Mouse (Mus musculus): ENCODE measurements at regions not wholly inside any gene's neighbourhood (a gene's known extent, or its start where the extent isn't known, plus 50 kb on each side); places are given as distances from the start of the nearest gene placed in this dataset.

DNA sequence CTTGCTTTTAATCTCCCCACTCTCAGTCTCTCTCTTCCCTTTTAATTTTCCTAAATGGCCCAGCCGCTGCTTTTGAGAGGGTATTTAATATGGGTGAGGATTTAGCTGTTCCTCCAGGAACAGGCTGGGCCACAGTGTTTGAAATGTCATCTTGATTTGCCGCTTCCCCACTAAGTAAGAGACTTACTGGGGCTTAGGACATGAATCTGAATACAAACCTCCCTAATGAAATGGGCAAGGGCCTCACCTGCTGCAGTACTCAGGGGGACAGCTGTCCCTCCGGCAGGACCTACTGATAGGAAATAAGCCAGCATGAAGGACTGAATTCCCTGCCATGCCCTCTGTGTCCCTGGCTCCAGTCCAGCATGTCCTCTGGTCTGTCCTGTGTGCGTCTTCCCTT lies 50.6 kb upstream of the Prr23a1 start:
- Histone ChIP-seq H3K27ac (ENCODE audit: control insufficient read depth, insufficient read depth, low read depth, low read length) (no peak overlapping the region), H3K36me3 (ENCODE audit: control insufficient read depth, insufficient read depth, low read length) (no peaks in the 10 kb centered on the region), H3K4me3 (ENCODE audit: control insufficient read depth, low read depth, low read length) (no peak overlapping the region), H3K4me1 (ENCODE audit: control insufficient read depth, insufficient read depth, low read length) (no peaks in the 10 kb centered on the region), H3K27me3 (ENCODE audit: control insufficient read depth, insufficient read depth, low read length) (no peaks in the 10 kb centered on the region)
- TF ChIP-seq CTCF (IDR thresholded peaks at IDR 0.05; ENCODE audit: control insufficient read depth, insufficient read depth, insufficient replicate concordance, low read depth, low read length) (no peak), POLR2A (IDR thresholded peaks at IDR 0.05; ENCODE audit: control insufficient read depth, low read depth, low read length) (no peak)

DNA sequence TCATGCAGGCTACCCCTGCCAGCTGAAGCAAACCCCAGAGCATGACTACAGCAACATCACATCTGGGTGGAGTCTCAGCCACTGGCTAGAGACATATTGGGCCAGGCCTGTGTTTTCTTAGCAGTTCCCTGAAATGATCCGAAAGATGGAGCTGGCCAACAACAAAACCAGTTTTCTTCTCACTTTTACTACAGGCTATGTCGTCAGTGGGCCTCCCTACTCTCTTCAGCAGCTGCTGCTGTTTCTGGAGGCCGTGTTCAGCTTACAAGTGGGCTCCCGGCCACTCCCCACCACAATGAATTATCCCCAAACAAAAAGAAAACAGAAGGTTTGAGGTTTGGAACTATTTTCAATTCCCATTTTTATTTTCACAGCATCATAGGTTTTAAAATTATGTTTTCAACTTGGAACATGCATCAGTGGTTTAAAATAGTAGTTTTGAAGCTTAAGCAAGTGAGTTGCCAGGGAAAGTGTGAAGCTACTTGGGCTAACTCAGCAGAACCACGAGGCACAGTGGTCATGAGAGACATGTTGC lies 68.6 kb upstream of the Prr23a1 start:
- no peak overlapping the region for H3K27ac ChIP-seq (ENCODE audit: control insufficient read depth, insufficient read depth, low read depth, low read length)
- H3K4me1 ChIP-seq (ENCODE audit: control insufficient read depth, insufficient read depth, low read length): no peaks in the 10 kb centered on the region
- no peak overlapping the region for H3K4me3 ChIP-seq (ENCODE audit: control insufficient read depth, low read depth, low read length)
- H3K36me3 ChIP-seq (ENCODE audit: control insufficient read depth, insufficient read depth, low read length): no peaks in the 10 kb centered on the region
- no peaks in the 10 kb centered on the region for H3K27me3 ChIP-seq (ENCODE audit: control insufficient read depth, insufficient read depth, low read length)
- TF ChIP-seq CTCF (IDR thresholded peaks at IDR 0.05; ENCODE audit: control insufficient read depth, insufficient read depth, insufficient replicate concordance, low read depth, low read length): no peak
- no peak for TF ChIP-seq POLR2A (IDR thresholded peaks at IDR 0.05; ENCODE audit: control insufficient read depth, low read depth, low read length)

- Histone ChIP-seq H3K27me3 (ENCODE audit: control insufficient read depth, insufficient read depth, low read length) (no peaks in the 10 kb centered on the region), H3K4me3 (ENCODE audit: control insufficient read depth, low read depth, low read length) (no peak overlapping the region), H3K36me3 (ENCODE audit: control insufficient read depth, insufficient read depth, low read length) (no peaks in the 10 kb centered on the region), H3K27ac (ENCODE audit: control insufficient read depth, insufficient read depth, low read depth, low read length) (no peak overlapping the region), H3K4me1 (ENCODE audit: control insufficient read depth, insufficient read depth, low read length) (no peaks in the 10 kb centered on the region)
- TF ChIP-seq CTCF (IDR thresholded peaks at IDR 0.05; ENCODE audit: control insufficient read depth, insufficient read depth, insufficient replicate concordance, low read depth, low read length) (no peak), POLR2A (IDR thresholded peaks at IDR 0.05; ENCODE audit: control insufficient read depth, low read depth, low read length) (no peak)
Observed at GRCm38 (mm10) chr9:98773212-98773611, 69.1 kb upstream of the Prr23a1 start.

DNA sequence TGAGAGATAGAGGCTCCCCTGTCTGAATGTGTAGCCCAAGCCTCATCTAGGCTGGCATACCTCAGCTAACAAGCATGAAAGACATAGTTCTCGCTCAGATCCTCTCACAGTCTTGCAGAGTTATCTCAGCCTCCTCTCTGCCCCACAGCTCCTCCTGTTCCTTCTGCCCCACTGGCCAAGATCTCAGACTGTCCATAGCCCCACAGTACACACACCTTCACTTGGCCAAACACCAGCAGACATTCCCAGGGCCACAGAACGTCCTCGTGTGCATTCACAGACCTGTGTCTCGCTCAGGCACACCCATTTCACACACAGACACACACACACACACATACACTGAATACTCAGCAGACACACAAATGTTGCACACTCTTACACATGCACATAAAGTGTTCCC lies 87.5 kb upstream of the Prr23a1 start:
- H3K4me1 ChIP-seq (ENCODE audit: control insufficient read depth, insufficient read depth, low read length): peaks cover 7% of the 10 kb centered on the region
- H3K4me3 ChIP-seq (ENCODE audit: control insufficient read depth, low read depth, low read length): no peak overlapping the region
- H3K27ac ChIP-seq (ENCODE audit: control insufficient read depth, insufficient read depth, low read depth, low read length): no peak overlapping the region
- no peaks in the 10 kb centered on the region for H3K27me3 ChIP-seq (ENCODE audit: control insufficient read depth, insufficient read depth, low read length)
- TF ChIP-seq CTCF (IDR thresholded peaks at IDR 0.05; ENCODE audit: control insufficient read depth, insufficient read depth, insufficient replicate concordance, low read depth, low read length) (no peak), POLR2A (IDR thresholded peaks at IDR 0.05; ENCODE audit: control insufficient read depth, low read depth, low read length) (no peak)
- no peaks in the 10 kb centered on the region for H3K36me3 ChIP-seq (ENCODE audit: control insufficient read depth, insufficient read depth, low read length)

DNA sequence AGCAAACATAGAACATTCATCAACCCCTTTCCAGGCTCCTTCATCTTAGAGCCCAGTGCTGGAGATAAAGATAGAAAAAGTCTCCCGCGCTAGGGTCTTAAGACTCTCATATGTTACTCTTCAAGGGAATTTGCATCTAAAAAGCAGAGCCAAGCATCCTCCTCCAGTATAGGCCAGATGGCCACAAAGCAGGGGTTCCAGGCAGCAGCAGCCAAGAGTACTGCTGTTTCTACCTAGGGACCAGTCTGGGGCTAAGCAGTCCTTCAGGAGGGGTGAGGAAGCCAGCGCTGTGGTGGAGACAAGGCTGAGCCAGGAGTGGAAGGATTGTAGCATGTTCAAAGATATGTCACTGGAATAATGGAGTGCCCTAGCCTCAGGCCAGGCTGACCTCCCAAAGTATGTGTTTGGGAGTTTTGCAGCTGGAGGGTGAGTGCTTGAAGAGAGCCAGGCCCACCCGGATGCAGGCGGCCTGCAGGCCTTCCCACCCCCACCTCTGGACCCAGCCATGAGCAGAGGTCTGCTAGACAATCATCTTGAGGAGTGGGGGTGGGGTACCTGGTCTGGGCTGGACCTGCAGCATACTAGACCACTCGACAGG lies 88.8 kb upstream of the Prr23a1 start:
- no peak for TF ChIP-seq POLR2A (IDR thresholded peaks at IDR 0.05; ENCODE audit: control insufficient read depth, low read depth, low read length)
- no peak for TF ChIP-seq CTCF (IDR thresholded peaks at IDR 0.05; ENCODE audit: control insufficient read depth, insufficient read depth, insufficient replicate concordance, low read depth, low read length)
- no peaks in the 10 kb centered on the region for H3K36me3 ChIP-seq (ENCODE audit: control insufficient read depth, insufficient read depth, low read length)
- H3K27ac ChIP-seq (ENCODE audit: control insufficient read depth, insufficient read depth, low read depth, low read length): no peak overlapping the region

GRCm38 (mm10) chr9:98743785-98744184 lies 98.5 kb upstream of the Prr23a1 start:
- Histone ChIP-seq H3K4me3 (ENCODE audit: control insufficient read depth, low read depth, low read length) (no peak overlapping the region), H3K27me3 (ENCODE audit: control insufficient read depth, insufficient read depth, low read length) (no peaks in the 10 kb centered on the region), H3K27ac (ENCODE audit: control insufficient read depth, insufficient read depth, low read depth, low read length) (no peak overlapping the region), H3K36me3 (ENCODE audit: control insufficient read depth, insufficient read depth, low read length) (no peaks in the 10 kb centered on the region), H3K4me1 (ENCODE audit: control insufficient read depth, insufficient read depth, low read length) (no peaks in the 10 kb centered on the region)
- no peak for TF ChIP-seq CTCF (IDR thresholded peaks at IDR 0.05; ENCODE audit: control insufficient read depth, insufficient read depth, insufficient replicate concordance, low read depth, low read length)
- TF ChIP-seq POLR2A (IDR thresholded peaks at IDR 0.05; ENCODE audit: control insufficient read depth, low read depth, low read length): no peak

More for the DNA sequence above, 88.8 kb upstream of the Prr23a1 start:
- no peaks in the 10 kb centered on the region for H3K27me3 ChIP-seq (ENCODE audit: control insufficient read depth, insufficient read depth, low read length)
- H3K4me3 ChIP-seq (ENCODE audit: control insufficient read depth, low read depth, low read length): no peak overlapping the region
- H3K4me1 ChIP-seq (ENCODE audit: control insufficient read depth, insufficient read depth, low read length): peaks cover 7% of the 10 kb centered on the region

DNA sequence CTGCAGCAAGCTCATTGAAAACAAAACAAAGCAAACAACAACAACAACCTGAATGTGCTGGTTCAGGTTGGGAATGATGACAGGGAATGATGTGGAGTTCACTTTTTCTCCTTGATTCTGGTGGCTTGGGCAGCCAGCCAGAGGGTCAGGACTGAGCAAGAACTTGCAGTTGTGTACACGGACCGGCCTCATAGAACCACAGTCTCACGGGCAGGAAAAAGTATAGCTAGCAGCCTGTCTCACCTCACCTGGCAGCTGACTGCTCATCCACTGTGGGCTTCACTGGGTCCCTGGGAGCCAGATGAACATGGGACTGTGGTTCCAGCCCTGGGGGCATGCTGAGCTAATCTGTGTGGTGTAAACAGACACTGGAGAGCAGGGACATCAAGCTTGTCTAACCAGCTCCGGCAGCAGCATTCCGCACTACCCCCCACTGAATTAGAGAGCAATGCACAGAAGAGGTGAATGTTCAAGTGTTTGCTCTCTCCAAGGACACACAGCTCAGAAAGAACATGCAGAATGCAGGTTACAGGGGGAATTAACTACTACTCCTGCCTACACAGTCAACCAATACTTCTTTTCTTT lies 114.9 kb upstream of the Prr23a1 start:
- Histone ChIP-seq H3K36me3 (ENCODE audit: control insufficient read depth, insufficient read depth, low read length) (no peaks in the 10 kb centered on the region), H3K4me1 (ENCODE audit: control insufficient read depth, insufficient read depth, low read length) (no peaks in the 10 kb centered on the region), H3K4me3 (ENCODE audit: control insufficient read depth, low read depth, low read length) (no peak overlapping the region), H3K27me3 (ENCODE audit: control insufficient read depth, insufficient read depth, low read length) (no peaks in the 10 kb centered on the region), H3K27ac (ENCODE audit: control insufficient read depth, insufficient read depth, low read depth, low read length) (no peak overlapping the region)
- TF ChIP-seq POLR2A (IDR thresholded peaks at IDR 0.05; ENCODE audit: control insufficient read depth, low read depth, low read length) (no peak), CTCF (IDR thresholded peaks at IDR 0.05; ENCODE audit: control insufficient read depth, insufficient read depth, insufficient replicate concordance, low read depth, low read length) (no peak)
